Mouse (Mus musculus): Measurements from ENCODE around the gene F12. TPM values are rescaled to one million over a fixed set of nuclear protein-coding genes. Genes with fewer than 3 reads are reported as not detected.
A peak's percentile ranks its signal among the peaks of the same experiment; 100 is the strongest.
"Not testable (repeated sequence)": the region's sequence is repeated elsewhere in the genome, so short reads cannot be mapped to it uniquely, and the experiment has no call there.

Gene F12
- polyA plus RNA-seq, 1 experiment from 2014 or later, result 4.0 TPM

GRCm38 (mm10) chr13:55445361-55446091, 18.9 kb upstream of the F12 start:
- Histone ChIP-seq H3K9me3 (ENCODE audit: control insufficient read depth, low read length) (no peaks in the 10 kb centered on the region), H3K9ac (ENCODE audit: low read depth, low read length) (peak overlapping the region; percentile 94), H3K4me3 (ENCODE audit: low read length) (peak overlapping the region; percentile 79), H3K36me3 (ENCODE audit: control insufficient read depth, insufficient read depth, low read length) (peaks cover 2% of the 10 kb centered on the region), H3K27me3 (replicated peaks; ENCODE audit: control insufficient read depth, insufficient read depth, low read length) (no peaks in the 10 kb centered on the region), H3K4me1 (ENCODE audit: control insufficient read depth, insufficient read depth, low read length) (peaks cover 19% of the 10 kb centered on the region), H3K27ac (ENCODE audit: low read length) (peak overlapping the region; percentile 96), H3K4me2 (ENCODE audit: low read depth, low read length) (peak overlapping the region; percentile 74)
- ATAC-seq, result no peak
- WGBS, result under 1% methylated on average over 66 of the region's 66 CpGs

GRCm38 (mm10) chr13:55444937-55445315, 18.3 kb upstream of the F12 start, which contains the start of gene Grk6:
TSS of gene Grk6 (plus strand) at chr13:55445072.
- Histone ChIP-seq H3K9me3 (ENCODE audit: control insufficient read depth, low read length) (no peaks in the 10 kb centered on the region), H3K27ac (ENCODE audit: low read length) (peak within 1 kb of the TSS; percentile 98), H3K36me3 (ENCODE audit: control insufficient read depth, insufficient read depth, low read length) (no peaks in the 10 kb centered on the region; the same call in 1 of the 2 replicates), H3K4me1 (ENCODE audit: control insufficient read depth, insufficient read depth, low read length) (peaks cover 19% of the 10 kb centered on the region), H3K27me3 (replicated peaks; ENCODE audit: control insufficient read depth, insufficient read depth, low read length) (no peaks in the 10 kb centered on the region), H3K9ac (ENCODE audit: low read depth, low read length) (peak within 1 kb of the TSS; percentile 94), H3K4me2 (ENCODE audit: low read depth, low read length) (peak within 1 kb of the TSS; percentile 74), H3K4me3 (ENCODE audit: low read length) (peak within 1 kb of the TSS; percentile 79)
- peak; percentile 96 for ATAC-seq
- WGBS, result under 1% methylated on average over 35 of the region's 35 CpGs

- peak overlapping the region; percentile 69 for H3K9ac ChIP-seq (ENCODE audit: low read depth, low read length)
- H3K9me3 ChIP-seq (ENCODE audit: control insufficient read depth, low read length), result no peaks in the 10 kb centered on the region
- no peaks in the 10 kb centered on the region for H3K27me3 ChIP-seq (replicated peaks; ENCODE audit: control insufficient read depth, insufficient read depth, low read length)
- H3K4me2 ChIP-seq (ENCODE audit: low read depth, low read length), result peak overlapping the region; percentile 62
- H3K4me3 ChIP-seq (ENCODE audit: low read length), result peak overlapping the region; percentile 79
- ATAC-seq, result peak; percentile 75
- H3K4me1 ChIP-seq (ENCODE audit: control insufficient read depth, insufficient read depth, low read length), result peaks cover 15% of the 10 kb centered on the region
- peak overlapping the region; percentile 98 for H3K27ac ChIP-seq (ENCODE audit: low read length)
- H3K36me3 ChIP-seq (ENCODE audit: control insufficient read depth, insufficient read depth, low read length), result no peaks in the 10 kb centered on the region
- WGBS, result under 1% methylated on average over 33 of the region's 33 CpGs
These were observed 17.8 kb upstream of the F12 start for GRCm38 (mm10) chr13:55444286-55444936.

GRCm38 (mm10) chr13:55443799-55444285, 17.2 kb upstream of the F12 start:
- H3K4me3 ChIP-seq (ENCODE audit: low read length), result peak overlapping the region; percentile 79
- peak overlapping the region; percentile 98 for H3K27ac ChIP-seq (ENCODE audit: low read length)
- peak overlapping the region; percentile 69 for H3K9ac ChIP-seq (ENCODE audit: low read depth, low read length)
- no peaks in the 10 kb centered on the region for H3K9me3 ChIP-seq (ENCODE audit: control insufficient read depth, low read length)
- no peaks in the 10 kb centered on the region for H3K36me3 ChIP-seq (ENCODE audit: control insufficient read depth, insufficient read depth, low read length)
- H3K27me3 ChIP-seq (replicated peaks; ENCODE audit: control insufficient read depth, insufficient read depth, low read length), result no peaks in the 10 kb centered on the region
- WGBS, result 34% methylated on average over 9 of the region's 9 CpGs
- H3K4me1 ChIP-seq (ENCODE audit: control insufficient read depth, insufficient read depth, low read length), result peaks cover 15% of the 10 kb centered on the region
- H3K4me2 ChIP-seq (ENCODE audit: low read depth, low read length), result peak overlapping the region; percentile 62
- ATAC-seq, result no peak

DNA sequence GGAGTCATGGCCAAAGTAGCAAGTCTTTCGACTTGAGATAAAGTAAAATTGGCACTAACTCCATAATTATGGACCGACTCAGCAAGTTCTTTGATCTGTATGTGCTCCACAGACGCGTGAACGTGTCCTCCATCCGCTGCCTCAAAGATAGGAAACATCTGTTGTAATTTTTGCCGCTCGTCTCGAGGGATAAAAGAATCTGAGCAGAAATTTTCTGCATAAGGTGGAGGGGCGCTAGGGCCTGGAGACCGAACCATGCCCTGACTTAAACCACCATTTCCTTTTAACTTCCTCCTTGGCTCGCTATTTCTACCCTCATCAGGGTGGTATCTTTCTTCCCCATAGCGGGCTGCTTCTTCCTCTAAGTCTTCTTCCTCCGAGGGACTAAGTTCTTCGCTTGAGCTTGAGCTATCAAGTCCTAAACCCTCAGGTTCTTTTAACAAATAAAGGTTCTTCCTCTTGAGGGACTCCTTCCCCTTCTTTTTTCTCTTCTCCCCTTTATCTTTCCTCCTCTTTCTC, 10.6 kb upstream of the F12 start:
- WGBS, result 81% methylated on average over 14 of the region's 15 CpGs
- ATAC-seq; H3K4me3 ChIP-seq (ENCODE audit: low read length); H3K4me2 ChIP-seq (ENCODE audit: low read depth, low read length); H3K9ac ChIP-seq (ENCODE audit: low read depth, low read length); H3K9me3 ChIP-seq (ENCODE audit: control insufficient read depth, low read length); H3K27me3 ChIP-seq (replicated peaks; ENCODE audit: control insufficient read depth, insufficient read depth, low read length); H3K27ac ChIP-seq (ENCODE audit: low read length); H3K4me1 ChIP-seq (ENCODE audit: control insufficient read depth, insufficient read depth, low read length); H3K36me3 ChIP-seq (ENCODE audit: control insufficient read depth, insufficient read depth, low read length): not testable (repeated sequence)

GRCm38 (mm10) chr13:55431889-55432685, 5.5 kb upstream of the F12 start:
- no peak overlapping the region for H3K27ac ChIP-seq (ENCODE audit: low read length)
- H3K4me2 ChIP-seq (ENCODE audit: low read depth, low read length), result no peak overlapping the region
- H3K9ac ChIP-seq (ENCODE audit: low read depth, low read length), result no peak overlapping the region
- H3K27me3 ChIP-seq (replicated peaks; ENCODE audit: control insufficient read depth, insufficient read depth, low read length), result no peaks in the 10 kb centered on the region
- no peak overlapping the region for H3K4me3 ChIP-seq (ENCODE audit: low read length)
- no peaks in the 10 kb centered on the region for H3K9me3 ChIP-seq (ENCODE audit: control insufficient read depth, low read length)
- WGBS, result 65% methylated on average over 10 of the region's 10 CpGs
- no peak for ATAC-seq
- no peaks in the 10 kb centered on the region for H3K36me3 ChIP-seq (ENCODE audit: control insufficient read depth, insufficient read depth, low read length)
- H3K4me1 ChIP-seq (ENCODE audit: control insufficient read depth, insufficient read depth, low read length), result no peaks in the 10 kb centered on the region

GRCm38 (mm10) chr13:55430566-55430965, 4.0 kb upstream of the F12 start:
- no peaks in the 10 kb centered on the region for H3K27me3 ChIP-seq (replicated peaks; ENCODE audit: control insufficient read depth, insufficient read depth, low read length)
- no peaks in the 10 kb centered on the region for H3K36me3 ChIP-seq (ENCODE audit: control insufficient read depth, insufficient read depth, low read length)
- H3K9ac ChIP-seq (ENCODE audit: low read depth, low read length), result no peak overlapping the region
- no peak overlapping the region for H3K4me2 ChIP-seq (ENCODE audit: low read depth, low read length)
- 69% methylated on average over 2 of the region's 2 CpGs for WGBS
- no peak for ATAC-seq
- no peak overlapping the region for H3K27ac ChIP-seq (ENCODE audit: low read length)
- no peaks in the 10 kb centered on the region for H3K4me1 ChIP-seq (ENCODE audit: control insufficient read depth, insufficient read depth, low read length)
- no peak overlapping the region for H3K4me3 ChIP-seq (ENCODE audit: low read length)
- H3K9me3 ChIP-seq (ENCODE audit: control insufficient read depth, low read length), result no peaks in the 10 kb centered on the region

DNA sequence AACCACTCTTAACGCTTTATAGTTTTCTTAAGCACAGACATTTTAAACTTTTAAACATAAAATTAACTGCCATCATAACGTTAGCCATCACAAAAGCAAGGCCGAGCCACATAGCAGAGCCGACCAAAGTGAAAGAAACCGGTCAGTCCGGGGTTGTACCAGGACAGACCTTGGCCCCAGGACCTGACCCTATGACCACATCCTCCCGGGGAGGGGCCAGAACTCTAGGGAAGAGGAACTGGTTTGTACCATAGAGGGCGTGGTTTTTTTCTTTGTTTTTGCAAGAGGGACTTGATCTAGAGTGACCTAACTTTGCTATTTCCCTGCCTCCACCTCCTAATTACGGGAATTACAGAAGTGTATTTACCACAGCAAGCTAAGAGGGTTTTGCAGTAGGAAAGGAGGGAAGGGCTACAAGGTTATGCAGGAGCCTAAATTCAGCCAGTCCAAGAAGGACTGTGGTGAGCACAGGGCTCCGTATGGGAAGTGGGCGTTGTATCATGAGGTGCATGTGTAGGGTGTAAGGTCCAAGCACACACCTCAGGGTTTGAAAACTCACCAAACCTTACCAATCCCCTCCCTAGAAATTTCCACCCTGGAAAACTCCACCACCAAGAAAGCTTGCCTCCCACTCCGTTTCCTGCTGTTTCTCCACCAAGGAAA, 2.8 kb upstream of the F12 start:
- H3K27ac ChIP-seq (ENCODE audit: low read length), result no peak overlapping the region
- no peak overlapping the region for H3K9ac ChIP-seq (ENCODE audit: low read depth, low read length)
- no peak overlapping the region for H3K4me3 ChIP-seq (ENCODE audit: low read length)
- H3K27me3 ChIP-seq (replicated peaks; ENCODE audit: control insufficient read depth, insufficient read depth, low read length), result no peaks in the 10 kb centered on the region
- peak; percentile 63 for ATAC-seq
- no peaks in the 10 kb centered on the region for H3K9me3 ChIP-seq (ENCODE audit: control insufficient read depth, low read length)
- no peaks in the 10 kb centered on the region for H3K4me1 ChIP-seq (ENCODE audit: control insufficient read depth, insufficient read depth, low read length)
- H3K4me2 ChIP-seq (ENCODE audit: low read depth, low read length), result no peak overlapping the region
- WGBS, result 55% methylated on average over 12 of the region's 12 CpGs
- no peaks in the 10 kb centered on the region for H3K36me3 ChIP-seq (ENCODE audit: control insufficient read depth, insufficient read depth, low read length)
